Comparison of ENCODE assay signal across 10 mouse cellular contexts in genomic region chr11:94996101-94996500, GRCm38 (mm10). TPM values are rescaled to one million over a fixed set of nuclear protein-coding genes. Genes with fewer than 3 reads are reported as not detected.
DNase-seq lines count a peak whose midpoint lies in the region; ATAC-seq lines count a peak whose summit lies in the region.
"Had no signal": no experiment of that assay in that cellular context is flagged by ENCODE, and none has a peak within 500 bp of the region (broad histone marks: within the 10 kb centered on the region; RNA-seq: fewer than 3 reads in every experiment).

No protein-coding gene starts in this region.

- peak; percentile 4 for DNase-seq in gastrocnemius, postnatal 14 days
- no peak for DNase-seq in gastrocnemius, postnatal 25 days
- peak; percentile 23 for DNase-seq in thymus, postnatal 4 days
- no peak for DNase-seq in thymus, postnatal 10 days (ENCODE audit: low spot score in 2 of 2)
- DNase-seq in adipocyte (ENCODE audit: low spot score) = no peak
- DNase-seq in right cerebral cortex, postnatal 25 days = no peak
- no peak for DNase-seq in adrenal gland, adult 18-20 months (ENCODE audit: low spot score in 2 of 2)
- DNase-seq: kidney, adult 18-20 months; retina, postnatal 1 day had no signal

- intact Hi-C loops in gastrocnemius, postnatal 14 days (cut with DNase I; ENCODE audit: low total_unique reads) = no loop called here

- peaks cover 48% of the 10 kb centered on the region for H3K36me3 ChIP-seq in liver, embryonic 15.5 days (replicated peaks)

- peak overlapping the region; percentile 94; the same call in 1 of the 2 replicates for H3K9ac ChIP-seq in liver, embryonic 15.5 days

- H3K4me1 ChIP-seq in liver, embryonic 15.5 days (replicated peaks) = peaks cover 99% of the 10 kb centered on the region

- H3K27ac ChIP-seq in liver, embryonic 15.5 days (replicated peaks) = peak overlapping the region; percentile 90

- H3K9me3 ChIP-seq in liver, embryonic 15.5 days (replicated peaks) = no peaks in the 10 kb centered on the region

- no peak for ATAC-seq in liver, embryonic 15.5 days (ENCODE audit: insufficient read depth)

- H3K4me3 ChIP-seq in liver, embryonic 15.5 days (replicated peaks) = peak overlapping the region; percentile 89; the same call in 1 of the 2 replicates

- no peaks in the 10 kb centered on the region for H3K27me3 ChIP-seq in liver, embryonic 15.5 days

- H3K4me2 ChIP-seq in liver, embryonic 15.5 days = peak overlapping the region; percentile 97

- WGBS in liver, embryonic 15.5 days (ENCODE audit: insufficient replicate concordance) = 77% methylated on average over 8 of the region's 8 CpGs

RNA-seq across cellular contexts. Expression of gene Ppp1r9b, which starts 5.3 kb away (rescaled TPM):
- total RNA-seq in gastrocnemius, postnatal 14 days (2021) = 10 to 100 TPM; 38.7 to 38.8 TPM
- total RNA-seq in gastrocnemius, postnatal 25 days (2021) = 10 to 100 TPM; 21.8 to 30.0 TPM
- 8.2 and 8.8 TPM in 2 replicates for polyA plus RNA-seq in liver, embryonic 15.5 days (2015; fragmentation: Nextera tagmentation; extraction: Ambion mirVana)
- total RNA-seq in adrenal gland, adult 18-20 months (2021) = 100 to 1,000 TPM; 107 to 115 TPM

RNA-seq across cellular contexts. Expression of gene Samd14, which starts 13.6 kb away (rescaled TPM):
- total RNA-seq in gastrocnemius, postnatal 14 days (2021) = 1 to 10 TPM; 1.7 to 2.2 TPM
- total RNA-seq in gastrocnemius, postnatal 25 days (2021) = under 1 TPM; 0.61 to 0.80 TPM
- polyA plus RNA-seq in liver, embryonic 15.5 days (2015; fragmentation: Nextera tagmentation; extraction: Ambion mirVana) = 33.9 and 39.2 TPM in 2 replicates
- 1 to 10 TPM; 3.7 TPM for total RNA-seq in adrenal gland, adult 18-20 months (2021)

RNA-seq across cellular contexts. Expression of gene Sgca, which starts 20.0 kb away (rescaled TPM):
- total RNA-seq in gastrocnemius, postnatal 14 days (2021) = 100 to 1,000 TPM; 201 to 224 TPM
- 100 to 1,000 TPM; 255 to 276 TPM for total RNA-seq in gastrocnemius, postnatal 25 days (2021)
- 0.35 and 1.1 TPM in 2 replicates for polyA plus RNA-seq in liver, embryonic 15.5 days (2015; fragmentation: Nextera tagmentation; extraction: Ambion mirVana)
- under 1 TPM in 1 of 2 experiments, not detected in 1; 0.80 TPM for total RNA-seq in adrenal gland, adult 18-20 months (2021)

RNA-seq across cellular contexts. Expression of gene Hils1, which starts 28.7 kb away (rescaled TPM):
- not detected for total RNA-seq in gastrocnemius, postnatal 14 days (2021)
- total RNA-seq in gastrocnemius, postnatal 25 days (2021) = not detected
- polyA plus RNA-seq in liver, embryonic 15.5 days (2015; fragmentation: Nextera tagmentation; extraction: Ambion mirVana) = not detected in 2 replicates
- total RNA-seq in adrenal gland, adult 18-20 months (2021) = not detected

RNA-seq across cellular contexts. Expression of gene Pdk2, which starts 45.1 kb away (rescaled TPM):
- total RNA-seq in gastrocnemius, postnatal 14 days (2021) = 100 to 1,000 TPM; 330 to 344 TPM
- total RNA-seq in gastrocnemius, postnatal 25 days (2021) = 100 to 1,000 TPM; 351 to 396 TPM
- polyA plus RNA-seq in liver, embryonic 15.5 days (2015; fragmentation: Nextera tagmentation; extraction: Ambion mirVana) = 10.2 and 10.8 TPM in 2 replicates
- 100 to 1,000 TPM in 1 of 2 experiments, 10 to 100 TPM in 1; 84.1 to 111 TPM for total RNA-seq in adrenal gland, adult 18-20 months (2021)

Comparison
In these comparisons a context has a peak if more than half of its experiments do, and no peak if none do; other contexts are left out.
1. DNase-seq: peak in gastrocnemius, postnatal 14 days (single experiment) and thymus, postnatal 4 days (single experiment); none in gastrocnemius, postnatal 25 days (single experiment), thymus, postnatal 10 days (0 of 2), adipocyte (single experiment), right cerebral cortex, postnatal 25 days (single experiment) and adrenal gland, adult 18-20 months (0 of 2).
2. RNA of gene Sgca, which starts 20.0 kb away (total RNA-seq): 255 to 276 TPM in gastrocnemius, postnatal 25 days and 201 to 224 TPM in gastrocnemius, postnatal 14 days; 0.80 TPM in adrenal gland, adult 18-20 months; every median in the first group is over 100 times any median in the second.